Mouse (Mus musculus): ENCODE results near the gene Acp5.
"Not testable (repeated sequence)": the region's sequence is repeated elsewhere in the genome, so short reads cannot be mapped to it uniquely, and the experiment has no call there.

The Acp5 gene

GRCm38 (mm10) chr9:22135644-22136390 is at the start of gene Acp5:
Gene Acp5, minus strand, starts transcription at chr9:22135711.
- in situ Hi-C loops (cut with MboI, MseI): no loop called here

DNA sequence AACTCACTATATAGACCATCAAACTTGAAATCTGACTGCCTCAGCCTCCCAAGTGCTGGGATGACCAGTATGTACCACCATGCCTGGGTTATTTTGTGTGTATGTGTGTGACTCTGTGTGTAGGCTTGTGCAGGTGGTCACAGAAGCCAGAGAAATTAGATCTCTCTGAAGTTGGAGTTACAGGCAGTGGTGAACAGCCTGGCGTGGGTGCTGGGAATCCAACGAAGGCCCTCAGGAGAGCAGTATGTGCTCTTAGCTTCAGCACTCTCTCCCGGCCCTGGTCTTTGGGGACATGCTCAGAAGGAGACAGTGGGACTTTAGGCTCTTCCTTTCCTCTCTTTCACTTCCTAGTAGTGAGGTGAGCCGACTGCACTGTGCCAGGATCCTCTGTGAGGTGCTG is 36.8 kb upstream of the Acp5 start:
- in situ Hi-C loops (cut with MboI, MseI): loop anchor here in 1 of 2 experiments (5.0 kb wide), 1 partner anchor 45 kb away; no protein-coding TSS in a partner anchor

- in situ Hi-C loops (cut with MboI, MseI): no loop called here
Observed at GRCm38 (mm10) chr9:22169327-22169726, 33.8 kb upstream of the Acp5 start.

GRCm38 (mm10) chr9:22167751-22168150 is 32.2 kb upstream of the Acp5 start:
- in situ Hi-C loops (cut with MboI, MseI): no loop called here

DNA sequence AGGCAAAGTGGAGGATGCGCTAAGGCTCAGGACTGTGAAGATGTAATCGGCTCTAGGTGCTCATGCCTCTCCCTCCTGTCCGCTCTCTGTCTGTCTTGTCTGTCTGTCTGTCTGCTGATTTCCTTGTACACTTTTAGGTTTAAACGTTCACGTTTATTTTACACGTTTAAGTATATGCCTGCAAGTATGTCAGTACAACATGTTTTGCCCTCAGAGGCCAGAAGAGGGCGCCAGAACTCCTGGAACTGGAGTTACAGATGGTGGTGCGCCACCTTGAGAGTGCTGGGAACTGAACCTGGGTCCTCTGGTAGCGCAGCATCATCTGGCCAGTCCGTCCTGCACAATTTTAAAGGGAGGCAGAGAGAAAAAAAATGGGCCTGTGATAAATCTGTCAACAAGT is 31.2 kb upstream of the Acp5 start:
- in situ Hi-C loops (cut with MboI, MseI): no loop called here

DNA sequence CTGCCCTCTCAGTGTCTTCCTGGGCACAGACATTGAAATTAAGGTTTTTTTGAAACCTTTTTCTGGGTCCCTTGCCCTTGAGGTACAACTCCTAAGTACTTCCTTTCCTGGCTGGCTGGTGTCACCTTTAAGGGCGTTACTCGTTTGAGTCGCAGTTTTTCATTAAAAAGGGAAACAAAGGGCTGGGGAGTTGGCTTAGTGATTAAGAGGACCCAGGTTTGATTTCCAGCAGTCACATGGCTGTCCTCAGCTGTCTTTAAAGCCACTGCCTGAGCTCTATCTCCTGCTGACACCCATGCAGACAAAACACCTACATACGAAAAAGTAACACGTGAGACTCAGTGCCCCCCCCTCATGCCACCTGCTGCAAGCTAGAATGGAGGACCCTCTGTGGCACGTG is 30.5 kb upstream of the Acp5 start:
- in situ Hi-C loops (cut with MboI, MseI): no loop called here

GRCm38 (mm10) chr9:22164711-22165668 is 29.5 kb upstream of the Acp5 start:
- in situ Hi-C loops (cut with MboI, MseI): no loop called here

- in situ Hi-C loops (cut with MboI, MseI): no loop called here
Observed at GRCm38 (mm10) chr9:22162912-22163311, 27.4 kb upstream of the Acp5 start.

DNA sequence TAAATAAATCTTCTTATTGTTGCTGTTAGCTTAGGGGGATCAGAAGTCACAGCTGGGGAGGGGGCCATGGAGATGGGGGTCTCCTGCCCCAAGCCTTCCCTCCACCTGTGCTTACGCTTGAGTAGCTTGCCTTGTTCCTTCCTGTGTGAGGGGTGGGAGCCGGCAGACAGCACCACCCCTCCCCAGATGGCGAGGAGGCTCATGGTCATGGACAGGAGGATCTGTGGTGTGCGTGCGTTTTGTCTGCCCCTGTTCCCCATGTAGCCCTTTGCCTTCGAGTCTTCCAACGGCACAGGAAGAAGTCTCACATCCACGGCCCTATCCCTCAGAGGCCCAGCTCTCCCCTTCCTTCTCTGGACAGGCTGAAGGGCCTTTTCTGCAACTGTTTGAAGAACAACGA is 26.8 kb upstream of the Acp5 start:
- in situ Hi-C loops (cut with MboI, MseI): no loop called here

DNA sequence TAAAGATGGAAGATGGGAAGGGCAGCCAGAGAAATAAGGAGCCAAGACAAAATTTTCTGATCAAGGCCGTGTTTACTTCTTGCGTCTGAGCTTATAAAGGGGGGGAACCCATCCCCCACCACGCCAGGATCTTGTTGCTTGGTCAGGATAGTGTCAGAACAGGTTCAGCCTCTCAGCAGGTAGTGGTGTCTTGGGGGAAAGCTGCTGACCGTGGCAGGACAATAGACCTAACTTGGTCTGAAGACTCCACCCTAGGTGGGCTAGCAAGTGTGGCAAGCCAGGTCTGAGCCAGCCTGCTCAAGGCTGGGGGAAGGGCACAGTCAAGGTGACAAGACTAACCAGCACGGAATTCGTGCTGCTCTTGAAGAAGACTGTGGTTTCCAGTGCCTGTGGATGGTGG is 25.8 kb upstream of the Acp5 start:
- in situ Hi-C loops (cut with MboI, MseI): no loop called here

DNA sequence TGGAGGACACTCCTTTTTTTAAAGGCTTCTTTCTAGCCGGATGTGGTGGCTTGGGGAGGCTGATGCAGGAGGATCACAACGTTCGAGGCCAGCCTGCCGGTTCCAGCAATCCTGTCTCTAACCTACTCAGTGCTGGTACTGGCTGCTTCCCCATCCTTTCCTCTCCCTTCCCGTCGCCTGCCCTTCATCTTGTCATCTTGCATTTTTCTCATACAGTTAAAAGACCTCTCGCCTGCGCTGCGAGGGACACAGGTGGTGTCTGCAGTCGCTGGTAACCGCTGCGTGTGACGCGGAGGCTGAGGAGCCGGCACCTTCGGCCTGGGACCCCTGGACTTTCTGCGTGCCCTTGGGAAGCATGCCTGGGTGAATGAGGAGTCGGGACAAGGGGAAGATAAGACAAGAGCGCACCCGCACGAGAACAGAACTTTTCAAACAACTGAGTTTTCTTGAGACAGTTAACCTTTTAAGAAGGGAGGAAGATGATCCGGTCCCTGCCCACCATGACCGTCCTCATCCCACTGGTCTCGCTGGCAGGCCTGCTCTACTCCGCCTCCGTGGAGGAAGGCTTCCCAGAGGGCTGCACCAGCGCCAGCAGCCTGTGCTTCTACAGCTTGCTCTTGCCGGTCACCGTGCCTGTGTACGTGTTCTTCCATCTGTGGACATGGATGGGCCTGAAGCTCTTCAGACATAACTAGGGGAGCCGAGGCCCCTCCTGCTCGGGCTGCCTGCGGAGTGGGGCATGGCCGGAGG is 22.2 kb upstream of the Acp5 start:
- in situ Hi-C loops (cut with MboI, MseI): loop anchor here (5.0 kb wide), 2 partner anchors 60 to 305 kb away; partner anchors contain the start of gene Dock6 (in 1 of the 2)

DNA sequence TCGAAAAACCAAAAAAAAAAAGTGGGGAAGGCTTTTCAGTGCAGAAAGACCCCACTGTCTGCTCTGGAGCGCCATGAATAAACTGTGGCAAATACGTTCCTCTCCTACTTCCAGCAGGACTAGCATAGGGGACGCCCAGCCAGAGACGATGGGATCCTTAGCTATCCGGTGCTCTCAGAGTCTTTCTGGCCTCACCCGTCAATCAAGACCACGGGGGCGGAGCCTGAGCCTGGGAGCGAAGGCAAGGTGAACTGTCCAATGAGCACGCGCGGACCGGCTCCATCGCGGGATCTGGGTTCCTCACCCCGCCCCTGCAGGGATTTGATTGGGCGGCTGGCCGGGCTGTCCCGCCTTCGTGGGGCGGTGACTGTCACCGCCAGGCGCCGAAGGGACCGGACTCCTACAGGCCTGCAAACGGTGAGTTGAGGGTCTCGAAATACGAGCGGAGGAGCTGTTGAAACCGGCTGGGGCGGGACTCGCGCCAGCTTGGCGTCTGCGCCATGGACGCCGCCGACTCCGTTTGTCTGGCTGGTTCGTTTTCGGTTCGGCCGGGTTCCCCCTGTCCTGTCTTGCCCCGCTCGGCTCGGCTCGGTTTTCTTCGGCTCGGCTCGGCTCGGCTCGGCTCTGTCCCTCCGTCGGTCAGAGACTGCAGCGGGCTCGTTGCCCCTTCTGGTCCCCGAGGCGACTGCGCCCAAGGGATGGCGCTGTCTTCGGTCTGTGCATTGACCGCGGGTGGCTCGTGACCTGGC is 21.2 kb upstream of the Acp5 start, which contains the start of gene Pigyl:
Gene Pigyl (plus strand): TSS at position 350 of the 749 bp plus-strand sequence.
- in situ Hi-C loops (cut with MboI, MseI): loop anchor here (5.0 kb wide), 2 partner anchors 61 to 304 kb away; partner anchors contain the start of gene Dock6 (in 1 of the 2)

DNA sequence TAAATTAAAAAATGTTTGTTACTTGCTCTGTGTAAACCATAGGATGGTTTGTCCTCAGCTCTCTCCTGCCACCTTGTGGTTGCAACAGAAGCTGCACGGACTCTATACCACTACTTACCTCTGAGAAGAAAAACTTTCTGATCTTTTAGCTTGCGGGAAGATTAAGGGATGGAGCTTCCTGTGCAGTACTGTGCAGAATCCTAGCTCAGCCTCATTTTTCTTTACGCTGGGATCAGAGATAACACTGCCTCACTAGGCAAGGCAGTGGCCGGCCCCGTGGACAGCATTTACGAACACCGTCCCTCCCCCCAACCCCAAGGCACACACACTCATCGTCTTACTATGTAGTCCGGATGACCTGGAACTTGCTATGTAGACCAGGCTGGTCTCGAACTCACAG is 20.1 kb upstream of the Acp5 start:
- in situ Hi-C loops (cut with MboI, MseI): loop anchor here (5.0 kb wide), 2 partner anchors 62 to 303 kb away; partner anchors contain the start of gene Dock6 (in 1 of the 2)

DNA sequence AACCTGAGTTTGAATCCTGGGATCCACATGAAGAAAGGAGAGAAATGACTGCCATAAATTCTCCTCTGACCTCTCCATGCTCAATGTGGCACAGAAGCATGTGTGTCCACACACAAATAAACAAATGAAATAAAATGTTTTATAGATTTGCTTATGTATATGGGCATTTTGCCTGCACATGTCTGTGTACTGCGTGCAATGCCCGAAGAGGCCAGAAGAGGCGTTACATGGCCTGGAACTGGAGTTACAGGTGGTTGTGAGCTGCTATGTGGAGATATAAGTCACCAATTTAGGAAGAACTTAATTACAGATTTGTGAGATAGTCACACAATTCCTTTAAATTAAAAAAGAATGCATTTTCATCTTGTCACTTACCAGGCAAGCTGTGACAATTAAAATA is 18.3 kb upstream of the Acp5 start:
- in situ Hi-C loops (cut with MboI, MseI): no loop called here

GRCm38 (mm10) chr9:22150946-22151345 is 15.4 kb upstream of the Acp5 start:
- in situ Hi-C loops (cut with MboI, MseI): no loop called here

GRCm38 (mm10) chr9:22150249-22150693 is 14.8 kb upstream of the Acp5 start:
- in situ Hi-C loops (cut with MboI, MseI): not testable (repeated sequence)

DNA sequence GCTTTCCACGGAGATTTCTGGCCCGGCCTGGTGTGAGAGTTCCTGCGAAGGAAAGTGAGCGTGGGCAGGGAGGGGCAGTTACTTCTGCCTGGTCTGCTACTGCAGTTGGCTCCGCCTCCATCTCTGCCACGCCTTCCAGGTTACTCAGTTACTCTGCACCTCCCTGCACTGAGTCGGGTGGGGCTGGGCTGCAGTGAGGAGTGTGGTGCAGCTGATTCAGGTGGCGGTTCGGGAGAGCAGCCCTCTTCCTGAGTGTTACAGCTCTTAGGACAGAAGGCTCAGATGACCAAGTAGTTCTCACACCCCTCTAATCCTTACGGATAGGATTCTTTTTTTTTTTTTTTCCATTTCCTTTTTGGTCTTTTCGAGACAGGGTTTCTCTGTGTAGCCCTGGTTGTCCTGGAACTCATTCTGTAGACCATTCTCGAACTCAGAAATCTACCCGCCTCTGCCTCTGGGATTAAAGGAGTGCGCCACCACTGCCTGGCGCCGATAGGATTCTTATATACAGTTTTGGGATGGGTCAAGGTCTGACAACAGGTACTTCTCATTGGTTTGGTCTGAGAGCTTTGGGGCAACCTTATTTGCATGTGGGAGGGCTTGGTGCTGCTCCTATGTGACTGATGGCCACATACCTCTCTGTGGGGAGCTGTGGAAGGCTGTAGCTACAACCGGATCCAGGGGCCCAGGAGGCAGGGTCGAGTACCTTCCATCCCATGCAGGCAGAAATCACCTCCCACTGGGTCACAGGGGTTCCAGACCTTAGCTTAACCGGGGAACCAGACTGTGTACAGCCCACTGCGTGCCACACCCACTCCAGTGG is 14.1 kb upstream of the Acp5 start:
- in situ Hi-C loops (cut with MboI, MseI): loop anchor here (5.0 kb wide), 2 partner anchors 82 to 87 kb away; no protein-coding TSS in a partner anchor

GRCm38 (mm10) chr9:22144304-22144965 is 8.9 kb upstream of the Acp5 start:
- in situ Hi-C loops (cut with MboI, MseI): no loop called here
